Mouse (Mus musculus) erythroblast, embryonic 14.5 days (primary cell): Measurements from ENCODE around the gene Lpp.

Source experiments
- GATA1 ChIP-seq: IDR thresholded peaks from 2 replicates; pipeline ENCODE4 v1.6.1; 2012; ENCODE audit warnings: low read length, inconsistent platforms, mixed read lengths
- TAL1 ChIP-seq: IDR thresholded peaks from 3 replicates; pipeline ENCODE4 v1.6.1; 2012; ENCODE audit warnings: low read length, inconsistent platforms, mixed read lengths

DNA sequence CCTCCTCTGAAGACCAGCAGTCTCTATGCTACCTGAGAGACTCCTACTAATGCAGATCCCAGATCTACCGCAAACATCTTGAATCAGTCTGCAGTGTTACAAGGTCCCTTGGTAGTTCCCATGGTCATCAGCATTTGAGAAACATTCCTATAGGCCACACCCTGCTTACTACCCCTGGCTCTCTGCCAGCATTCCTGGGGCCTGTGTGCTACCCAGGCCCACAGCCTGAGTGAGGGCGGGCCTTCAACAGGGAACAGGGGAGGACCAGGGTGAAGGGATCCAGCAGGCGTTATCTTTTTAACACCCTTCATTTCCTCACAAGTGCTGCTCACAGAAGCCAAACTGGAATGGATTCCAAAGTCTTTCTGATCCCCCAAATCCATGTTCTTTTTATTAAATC lies 173.0 kb downstream of the Lpp start:
- TF ChIP-seq GATA1 (no peak), TAL1 (no peak)
